Mouse (Mus musculus): Measurements from ENCODE around the gene Babam2. TPM values are rescaled to one million over a fixed set of nuclear protein-coding genes. Genes with fewer than 3 reads are reported as not detected.

Gene Babam2
- polyA plus RNA-seq, 1 experiment from 2014 or later = 90.2 TPM

DNA sequence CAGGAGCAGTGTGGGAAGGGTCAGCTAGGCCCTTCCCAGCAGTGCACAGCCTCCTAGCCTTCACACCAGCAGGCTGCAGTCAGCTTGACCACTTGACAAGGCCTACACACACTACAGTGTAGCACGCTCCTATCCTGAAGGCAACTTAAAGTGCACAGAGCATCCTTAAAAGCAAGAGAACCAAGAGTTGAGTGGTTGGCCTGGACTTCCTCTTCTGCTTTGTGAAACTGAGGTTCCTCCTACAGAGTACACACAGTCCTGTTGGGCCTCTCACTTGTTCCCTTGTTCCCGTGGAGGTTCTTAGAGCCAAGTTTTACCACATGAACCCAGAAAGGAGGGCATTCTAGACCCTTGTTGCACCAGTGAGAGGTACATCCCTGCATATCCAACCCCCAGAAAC is 388.1 kb downstream of the Babam2 start:
- Histone ChIP-seq H3K9me3 (replicated peaks; ENCODE audit: low read length) (no peaks in the 10 kb centered on the region), H3K9ac (ENCODE audit: low read depth, low read length) (no peak overlapping the region), H3K4me2 (ENCODE audit: low read length) (no peak overlapping the region), H3K27me3 (ENCODE audit: insufficient read depth, low read length) (no peaks in the 10 kb centered on the region), H3K27ac (no peak overlapping the region), H3K4me1 (replicated peaks; ENCODE audit: insufficient read depth, low read length) (peaks cover 15% of the 10 kb centered on the region; the same call in 1 of the 2 replicates), H3K4me3 (replicated peaks; ENCODE audit: low read depth, low read length) (no peak overlapping the region), H3K36me3 (ENCODE audit: insufficient read depth, low read length) (no peaks in the 10 kb centered on the region)
- no peak for TF ChIP-seq CTCF (IDR thresholded peaks at IDR 0.05; ENCODE audit: low read depth)
- 93% methylated on average over 2 of the region's 2 CpGs for WGBS
- ATAC-seq (replicated peaks; ENCODE audit: low FRiP score, low read depth) (no peak), DNase-seq (ENCODE audit: low spot score) (no peak)

GRCm38 (mm10) chr5:32085971-32086370 is 388.5 kb downstream of the Babam2 start:
- no peak for DNase-seq (ENCODE audit: low spot score)
- Histone ChIP-seq H3K36me3 (ENCODE audit: insufficient read depth, low read length) (no peaks in the 10 kb centered on the region), H3K4me3 (replicated peaks; ENCODE audit: low read depth, low read length) (no peak overlapping the region), H3K9ac (ENCODE audit: low read depth, low read length) (no peak overlapping the region), H3K9me3 (replicated peaks; ENCODE audit: low read length) (no peaks in the 10 kb centered on the region), H3K4me1 (replicated peaks; ENCODE audit: insufficient read depth, low read length) (peaks cover 15% of the 10 kb centered on the region; the same call in 1 of the 2 replicates), H3K27ac (no peak overlapping the region), H3K27me3 (ENCODE audit: insufficient read depth, low read length) (no peaks in the 10 kb centered on the region), H3K4me2 (ENCODE audit: low read length) (no peak overlapping the region)
- TF ChIP-seq CTCF (IDR thresholded peaks at IDR 0.05; ENCODE audit: low read depth) = no peak
- WGBS = 83% methylated on average over 2 of the region's 2 CpGs
- no peak for ATAC-seq (replicated peaks; ENCODE audit: low FRiP score, low read depth)

- Histone ChIP-seq H3K27me3 (ENCODE audit: insufficient read depth, low read length) (no peaks in the 10 kb centered on the region), H3K36me3 (ENCODE audit: insufficient read depth, low read length) (no peaks in the 10 kb centered on the region), H3K4me3 (replicated peaks; ENCODE audit: low read depth, low read length) (no peak overlapping the region), H3K27ac (no peak overlapping the region), H3K4me1 (replicated peaks; ENCODE audit: insufficient read depth, low read length) (peaks cover 12% of the 10 kb centered on the region; the same call in 1 of the 2 replicates), H3K9me3 (replicated peaks; ENCODE audit: low read length) (no peaks in the 10 kb centered on the region), H3K4me2 (ENCODE audit: low read length) (no peak overlapping the region), H3K9ac (ENCODE audit: low read depth, low read length) (no peak overlapping the region)
- DNase-seq (ENCODE audit: low spot score) = no peak
- WGBS = 82% methylated on average over 6 of the region's 6 CpGs
- no peak for TF ChIP-seq CTCF (IDR thresholded peaks at IDR 0.05; ENCODE audit: low read depth)
- ATAC-seq (replicated peaks; ENCODE audit: low FRiP score, low read depth) = no peak
Observed at GRCm38 (mm10) chr5:32086526-32087090, 389.1 kb downstream of the Babam2 start.

DNA sequence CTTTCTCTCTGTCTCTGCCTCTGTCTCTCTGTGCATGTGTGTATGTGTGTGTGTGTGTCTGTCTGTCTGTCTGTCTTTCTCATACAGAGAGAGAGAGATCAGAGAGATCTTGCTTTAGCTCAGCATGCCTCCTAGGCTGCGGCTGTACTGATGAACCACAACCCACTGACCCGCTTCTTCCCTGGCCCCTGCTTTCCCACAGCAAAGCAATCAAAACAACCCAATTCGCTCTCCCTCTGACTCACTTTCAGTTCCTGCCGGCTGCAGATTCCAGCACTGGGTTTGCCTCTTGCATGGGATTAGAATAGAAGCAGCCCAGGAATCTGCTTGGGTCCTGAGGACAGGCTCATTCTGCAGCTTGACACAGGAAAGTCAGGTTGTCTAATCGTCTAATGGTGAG is 392.0 kb downstream of the Babam2 start:
- 25% methylated on average over 5 of the region's 5 CpGs for WGBS
- H3K36me3 ChIP-seq (ENCODE audit: insufficient read depth, low read length) = no peaks in the 10 kb centered on the region
- ATAC-seq (replicated peaks; ENCODE audit: low FRiP score, low read depth) = no peak

GRCm38 (mm10) chr5:32092281-32092680 is 394.8 kb downstream of the Babam2 start:
- H3K27me3 ChIP-seq (ENCODE audit: insufficient read depth, low read length) = no peaks in the 10 kb centered on the region

More for the DNA sequence above, 392.0 kb downstream of the Babam2 start:
- H3K4me1 ChIP-seq (replicated peaks; ENCODE audit: insufficient read depth, low read length) = peaks cover 7% of the 10 kb centered on the region; the same call in 1 of the 2 replicates
- no peaks in the 10 kb centered on the region for H3K27me3 ChIP-seq (ENCODE audit: insufficient read depth, low read length)
- TF ChIP-seq CTCF (IDR thresholded peaks at IDR 0.05; ENCODE audit: low read depth) = no peak
- H3K27ac ChIP-seq = no peak overlapping the region
- H3K4me2 ChIP-seq (ENCODE audit: low read length) = no peak overlapping the region
- no peak overlapping the region for H3K9ac ChIP-seq (ENCODE audit: low read depth, low read length)
- peak; percentile 36 for DNase-seq (ENCODE audit: low spot score)
- no peaks in the 10 kb centered on the region for H3K9me3 ChIP-seq (replicated peaks; ENCODE audit: low read length)
- no peak overlapping the region for H3K4me3 ChIP-seq (replicated peaks; ENCODE audit: low read depth, low read length)

DNA sequence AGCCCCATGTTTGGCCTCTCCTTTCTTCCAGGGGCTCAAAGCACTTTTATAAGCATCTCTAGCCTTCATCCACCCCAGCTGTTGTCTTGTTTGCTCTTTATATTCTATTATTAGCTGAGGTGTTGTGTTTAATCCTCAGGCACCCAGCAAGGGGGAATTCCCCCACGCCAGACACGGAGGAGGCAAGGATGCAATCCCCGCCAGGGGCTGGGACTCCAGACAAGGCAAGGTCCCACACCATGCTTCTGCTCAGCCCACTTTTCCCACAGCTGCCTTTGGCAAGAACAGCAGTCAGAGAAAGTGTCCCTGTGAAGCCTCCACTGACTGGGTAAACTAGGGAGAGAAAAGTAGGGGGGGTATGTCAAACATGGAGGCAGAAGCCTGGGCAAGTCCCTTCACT is 401.2 kb downstream of the Babam2 start:
- TF ChIP-seq CTCF (IDR thresholded peaks at IDR 0.05; ENCODE audit: low read depth) = no peak

More at GRCm38 (mm10) chr5:32092281-32092680, 394.8 kb downstream of the Babam2 start:
- Histone ChIP-seq H3K27ac (no peak overlapping the region), H3K9me3 (replicated peaks; ENCODE audit: low read length) (no peaks in the 10 kb centered on the region), H3K4me2 (ENCODE audit: low read length) (no peak overlapping the region), H3K9ac (ENCODE audit: low read depth, low read length) (no peak overlapping the region), H3K4me3 (replicated peaks; ENCODE audit: low read depth, low read length) (no peak overlapping the region), H3K36me3 (ENCODE audit: insufficient read depth, low read length) (no peaks in the 10 kb centered on the region), H3K4me1 (replicated peaks; ENCODE audit: insufficient read depth, low read length) (no peaks in the 10 kb centered on the region)
- TF ChIP-seq CTCF (IDR thresholded peaks at IDR 0.05; ENCODE audit: low read depth) = no peak
- ATAC-seq (replicated peaks; ENCODE audit: low FRiP score, low read depth) = no peak
- no peak for DNase-seq (ENCODE audit: low spot score)

GRCm38 (mm10) chr5:32102484-32102883 is 405.0 kb downstream of the Babam2 start:
- Histone ChIP-seq H3K4me2 (ENCODE audit: low read length) (no peak overlapping the region), H3K9me3 (replicated peaks; ENCODE audit: low read length) (no peaks in the 10 kb centered on the region), H3K9ac (ENCODE audit: low read depth, low read length) (no peak overlapping the region), H3K27me3 (ENCODE audit: insufficient read depth, low read length) (no peaks in the 10 kb centered on the region), H3K27ac (no peak overlapping the region), H3K36me3 (ENCODE audit: insufficient read depth, low read length) (no peaks in the 10 kb centered on the region), H3K4me1 (replicated peaks; ENCODE audit: insufficient read depth, low read length) (no peaks in the 10 kb centered on the region), H3K4me3 (replicated peaks; ENCODE audit: low read depth, low read length) (no peak overlapping the region)
- 36% methylated on average over 5 of the region's 5 CpGs for WGBS
- ATAC-seq (replicated peaks; ENCODE audit: low FRiP score, low read depth) (no peak), DNase-seq (ENCODE audit: low spot score) (peak; percentile 49)
- TF ChIP-seq CTCF (IDR thresholded peaks at IDR 0.05; ENCODE audit: low read depth) = no peak

More for the DNA sequence above, 401.2 kb downstream of the Babam2 start:
- Histone ChIP-seq H3K4me2 (ENCODE audit: low read length) (no peak overlapping the region), H3K9ac (ENCODE audit: low read depth, low read length) (no peak overlapping the region), H3K4me3 (replicated peaks; ENCODE audit: low read depth, low read length) (no peak overlapping the region), H3K9me3 (replicated peaks; ENCODE audit: low read length) (no peaks in the 10 kb centered on the region), H3K27me3 (ENCODE audit: insufficient read depth, low read length) (no peaks in the 10 kb centered on the region), H3K4me1 (replicated peaks; ENCODE audit: insufficient read depth, low read length) (no peaks in the 10 kb centered on the region), H3K27ac (no peak overlapping the region), H3K36me3 (ENCODE audit: insufficient read depth, low read length) (no peaks in the 10 kb centered on the region)
- no peak for ATAC-seq (replicated peaks; ENCODE audit: low FRiP score, low read depth)
- 77% methylated on average over 3 of the region's 3 CpGs for WGBS
- DNase-seq (ENCODE audit: low spot score) = no peak
